In the genomic region with DNA sequence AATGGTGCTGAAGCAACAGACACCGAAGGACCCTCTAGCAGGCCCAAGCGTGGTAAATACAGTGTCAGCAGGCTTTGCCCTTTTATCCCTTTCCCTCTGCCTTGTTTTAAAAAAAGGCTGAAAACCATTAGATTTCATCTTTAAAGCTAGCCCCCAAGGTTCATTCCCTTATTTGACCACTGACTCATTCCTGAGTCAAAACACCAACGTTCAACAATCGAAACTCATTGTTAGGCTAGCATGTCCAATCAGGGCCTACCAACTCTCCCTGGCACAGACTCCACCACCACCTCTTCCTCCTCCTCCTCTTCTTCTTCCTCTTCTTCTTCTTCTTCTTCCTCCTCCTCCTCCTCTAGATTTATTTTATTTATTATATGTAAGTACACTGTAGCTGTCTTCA, we compare ENCODE assay signal across 32 mouse cellular contexts.
"Had no signal": no experiment of that assay in that cellular context is flagged by ENCODE, and none has a peak within 500 bp of the region (broad histone marks: within the 10 kb centered on the region; RNA-seq: fewer than 3 reads in every experiment).

No protein-coding gene starts in this region.

- H3K4me1 ChIP-seq: heart, embryonic 10.5 days; hindbrain, embryonic 10.5 days; hindbrain, embryonic 12.5 days; hindbrain, embryonic 13.5 days; hindbrain, embryonic 15.5 days; kidney, embryonic 15.5 days had no signal

- H3K4me3 ChIP-seq: heart, embryonic 10.5 days; heart, embryonic 12.5 days; heart, embryonic 13.5 days; heart, embryonic 15.5 days; hindbrain, embryonic 10.5 days; hindbrain, embryonic 12.5 days; hindbrain, embryonic 13.5 days; hindbrain, embryonic 15.5 days; intestine, embryonic 15.5 days; kidney, embryonic 15.5 days; layer of hippocampus, adult 2 months; left cerebral cortex, adult 2 months had no signal

- H3K36me3 ChIP-seq: heart, embryonic 10.5 days; heart, embryonic 12.5 days; heart, embryonic 13.5 days; heart, embryonic 15.5 days; hindbrain, embryonic 10.5 days; hindbrain, embryonic 12.5 days; hindbrain, embryonic 13.5 days; hindbrain, embryonic 15.5 days; intestine, embryonic 15.5 days; kidney, embryonic 15.5 days had no signal

- DNase-seq: heart, postnatal 10 days; heart, postnatal 14 days; heart, postnatal 36 days; heart, postnatal 4 days; kidney, adult 11 months; kidney, adult 18-20 months; kidney, adult 2 months; kidney, adult 8-10 months; kidney, adult 9 months; kidney, postnatal 10 days; kidney, postnatal 14 days; kidney, postnatal 25 days; kidney, postnatal 36 days; kidney, postnatal 4 days; layer of hippocampus, adult 9-11 months; layer of hippocampus, postnatal 36 days had no signal

- H3K27me3 ChIP-seq: heart, embryonic 12.5 days; heart, embryonic 13.5 days; heart, embryonic 15.5 days; hindbrain, embryonic 12.5 days; hindbrain, embryonic 13.5 days; hindbrain, embryonic 15.5 days; intestine, embryonic 15.5 days; kidney, embryonic 15.5 days had no signal

- H3K4me2 ChIP-seq: heart, embryonic 11.5 days; heart, embryonic 12.5 days; heart, embryonic 13.5 days; heart, embryonic 15.5 days; hindbrain, embryonic 12.5 days; hindbrain, embryonic 13.5 days; hindbrain, embryonic 14.5 days; hindbrain, embryonic 15.5 days; intestine, embryonic 15.5 days; kidney, embryonic 15.5 days had no signal

- H3K9ac ChIP-seq: heart, embryonic 12.5 days; heart, embryonic 13.5 days; heart, embryonic 15.5 days; hindbrain, embryonic 12.5 days; hindbrain, embryonic 13.5 days; hindbrain, embryonic 14.5 days; hindbrain, embryonic 15.5 days; intestine, embryonic 15.5 days; kidney, embryonic 15.5 days had no signal

- H3K27ac ChIP-seq: heart, embryonic 10.5 days; heart, embryonic 13.5 days; heart, embryonic 15.5 days; hindbrain, embryonic 10.5 days; hindbrain, embryonic 12.5 days; hindbrain, embryonic 13.5 days; hindbrain, embryonic 14.5 days; hindbrain, embryonic 15.5 days; hindbrain, postnatal 0 days; intestine, embryonic 15.5 days; kidney, embryonic 15.5 days; kidney, postnatal 0 days; layer of hippocampus, adult 2 months; left cerebral cortex, adult 2 months had no signal

- H3K9me3 ChIP-seq: heart, embryonic 10.5 days; heart, embryonic 12.5 days; heart, embryonic 13.5 days; heart, embryonic 15.5 days; hindbrain, embryonic 13.5 days; hindbrain, embryonic 15.5 days; intestine, embryonic 15.5 days; kidney, embryonic 15.5 days had no signal
